8 mouse cellular contexts compared by ENCODE assay signal in the genomic region with DNA sequence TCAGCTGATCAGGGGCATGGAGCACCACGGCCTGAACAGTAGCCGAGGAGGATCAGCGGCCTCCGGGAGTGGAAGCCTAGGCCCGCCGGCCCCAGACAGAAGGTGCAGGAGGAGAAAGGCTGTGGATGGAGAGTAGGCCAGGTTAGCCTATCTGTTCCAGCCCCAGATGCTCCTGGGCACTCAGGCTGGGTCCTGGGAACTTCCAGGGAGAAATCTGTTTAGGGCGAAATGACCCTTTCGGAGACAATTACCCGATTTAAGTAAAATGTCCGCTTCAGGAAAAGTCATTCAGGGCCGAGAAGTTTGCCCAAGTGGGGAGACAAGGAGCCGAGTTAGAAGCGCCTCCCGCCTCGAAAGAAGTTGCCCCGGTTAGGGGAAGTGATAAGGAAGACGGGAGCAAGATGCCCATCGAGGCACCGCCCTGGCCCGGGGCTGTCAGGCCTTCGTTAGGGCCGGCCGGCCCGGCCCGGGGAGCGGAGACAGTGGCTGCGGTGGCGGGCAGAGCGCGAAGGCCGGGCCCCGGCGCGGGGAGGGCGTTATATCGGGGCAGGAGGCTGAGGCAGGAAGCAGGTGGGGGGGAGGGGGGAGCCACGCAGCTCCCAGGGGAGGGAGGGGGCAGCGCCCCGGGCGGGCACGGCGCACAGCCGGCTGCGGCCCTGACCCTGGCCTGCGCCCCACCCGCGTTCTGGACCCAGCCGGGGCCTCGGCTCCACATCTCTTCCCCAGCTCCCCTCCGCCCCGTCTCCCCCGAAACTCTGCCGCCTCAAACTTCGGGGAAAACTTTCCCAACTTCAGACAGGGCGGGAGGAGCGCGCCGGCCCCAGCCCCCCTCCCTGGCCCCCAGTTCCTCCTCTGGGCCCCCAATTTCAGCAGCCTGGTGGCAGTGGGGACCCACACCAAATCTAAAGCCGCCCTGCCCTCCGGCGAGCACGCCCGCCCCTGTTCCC. TPM values are rescaled to one million over a fixed set of nuclear protein-coding genes. Genes with fewer than 3 reads are reported as not detected.
DNase-seq lines count a peak whose midpoint lies in the region; ATAC-seq lines count a peak whose summit lies in the region.

No protein-coding gene starts in this region.

- H3K36me3 ChIP-seq in hindbrain, embryonic 13.5 days = peaks cover 12% of the 10 kb centered on the region
- H3K36me3 ChIP-seq in liver, embryonic 15.5 days (replicated peaks) = peaks cover 7% of the 10 kb centered on the region

- peak overlapping the region; percentile 69 for H3K9ac ChIP-seq in hindbrain, embryonic 13.5 days
- 0 out of 2 replicates have a peak overlapping the region, but pooled peaks have one; percentile 32 for H3K9ac ChIP-seq in liver, embryonic 15.5 days

- peak overlapping the region; percentile 48 for H3K4me3 ChIP-seq in hindbrain, embryonic 13.5 days
- peak overlapping the region; percentile 54 for H3K4me3 ChIP-seq in liver, embryonic 15.5 days (replicated peaks)

- peaks cover 76% of the 10 kb centered on the region for H3K4me1 ChIP-seq in hindbrain, embryonic 13.5 days (replicated peaks)
- peaks cover 91% of the 10 kb centered on the region for H3K4me1 ChIP-seq in liver, embryonic 15.5 days (replicated peaks)

- no peak for ATAC-seq in CD4-positive, CD25-positive, alpha-beta regulatory T cell, adult 4 months
- ATAC-seq in hindbrain, embryonic 13.5 days (ENCODE audit: low FRiP score) = no peak
- ATAC-seq in liver, embryonic 15.5 days (ENCODE audit: insufficient read depth) = no peak

- H3K9me3 ChIP-seq in hindbrain, embryonic 13.5 days = no peaks in the 10 kb centered on the region
- H3K9me3 ChIP-seq in liver, embryonic 15.5 days (replicated peaks) = no peaks in the 10 kb centered on the region; the same call in 1 of the 2 replicates

- WGBS in hindbrain, embryonic 13.5 days = 3% methylated on average over 49 of the region's 63 CpGs
- 2% methylated on average over 60 of the region's 63 CpGs for WGBS in liver, embryonic 15.5 days (ENCODE audit: insufficient replicate concordance)

- peak; percentile 74 for DNase-seq in CD4-positive, CD25-positive, alpha-beta regulatory T cell, adult 2 months (ENCODE audit: low read depth, low spot score)
- DNase-seq in spleen, postnatal 10 days (ENCODE audit: low spot score in 2 of 2) = peak; percentile 38 to 42
- no peak for DNase-seq in spleen, adult 12 weeks (ENCODE audit: low spot score)
- DNase-seq in thymus, postnatal 36 days = peak; percentile 29 to 52
- DNase-seq in urinary bladder, adult 18-20 months (ENCODE audit: low spot score in 2 of 2) = no peak

- peaks cover 91% of the 10 kb centered on the region for H3K27me3 ChIP-seq in hindbrain, embryonic 13.5 days
- peaks cover 100% of the 10 kb centered on the region for H3K27me3 ChIP-seq in liver, embryonic 15.5 days

- peak overlapping the region; percentile 83 for H3K4me2 ChIP-seq in hindbrain, embryonic 13.5 days
- H3K4me2 ChIP-seq in liver, embryonic 15.5 days = peak overlapping the region; percentile 83

- H3K27ac ChIP-seq in hindbrain, embryonic 13.5 days = 0 out of 2 replicates have a peak overlapping the region, but pooled peaks have one; percentile 13
- no peak overlapping the region for H3K27ac ChIP-seq in liver, embryonic 15.5 days (replicated peaks)

RNA-seq across cellular contexts. Expression of gene Hic1, which starts 1.4 kb away (rescaled TPM):
- polyA plus RNA-seq in CD4-positive, CD25-positive, alpha-beta regulatory T cell, adult 4 months (2017; shearing (Covaris generic)) = under 1 TPM in 1 of 2 experiments, not detected in 1; 0.36 TPM
- polyA plus RNA-seq in hindbrain, embryonic 13.5 days (2015; fragmentation: Nextera tagmentation; extraction: Ambion mirVana) = 3.4 TPM in 2 replicates
- 1.3 and 1.5 TPM in 2 replicates for polyA plus RNA-seq in liver, embryonic 15.5 days (2015; fragmentation: Nextera tagmentation; extraction: Ambion mirVana)

RNA-seq across cellular contexts. Expression of gene Ovca2, which starts 10.7 kb away (rescaled TPM):
- 10 to 100 TPM; 19.2 to 29.4 TPM for polyA plus RNA-seq in CD4-positive, CD25-positive, alpha-beta regulatory T cell, adult 4 months (2017; shearing (Covaris generic))
- 17.0 and 18.2 TPM in 2 replicates for polyA plus RNA-seq in hindbrain, embryonic 13.5 days (2015; fragmentation: Nextera tagmentation; extraction: Ambion mirVana)
- polyA plus RNA-seq in liver, embryonic 15.5 days (2015; fragmentation: Nextera tagmentation; extraction: Ambion mirVana) = 9.2 and 10.2 TPM in 2 replicates

RNA-seq across cellular contexts. Expression of gene Dph1, which starts 23.1 kb away (rescaled TPM):
- polyA plus RNA-seq in CD4-positive, CD25-positive, alpha-beta regulatory T cell, adult 4 months (2017; shearing (Covaris generic)) = 10 to 100 TPM; 11.0 to 20.6 TPM
- polyA plus RNA-seq in hindbrain, embryonic 13.5 days (2015; fragmentation: Nextera tagmentation; extraction: Ambion mirVana) = 14.4 and 15.5 TPM in 2 replicates
- polyA plus RNA-seq in liver, embryonic 15.5 days (2015; fragmentation: Nextera tagmentation; extraction: Ambion mirVana) = 10.9 and 11.6 TPM in 2 replicates

RNA-seq across cellular contexts. Expression of gene Rtn4rl1, which starts 25.7 kb away (rescaled TPM):
- polyA plus RNA-seq in CD4-positive, CD25-positive, alpha-beta regulatory T cell, adult 4 months (2017; shearing (Covaris generic)) = 1 to 10 TPM; 1.5 to 1.8 TPM
- 6.2 and 8.0 TPM in 2 replicates for polyA plus RNA-seq in hindbrain, embryonic 13.5 days (2015; fragmentation: Nextera tagmentation; extraction: Ambion mirVana)
- 0.74 and 0.88 TPM in 2 replicates for polyA plus RNA-seq in liver, embryonic 15.5 days (2015; fragmentation: Nextera tagmentation; extraction: Ambion mirVana)

Comparison
In these comparisons a context has a peak if more than half of its experiments do, and no peak if none do; other contexts are left out.
1. DNase-seq: peak in CD4-positive, CD25-positive, alpha-beta regulatory T cell, adult 2 months (single experiment), spleen, postnatal 10 days (2 of 2) and thymus, postnatal 36 days (2 of 2); none in spleen, adult 12 weeks (single experiment) and urinary bladder, adult 18-20 months (0 of 2).